Mouse (Mus musculus) midbrain, embryonic 16.5 days (tissue): ENCODE measurements around the gene Foxp3. TPM values are rescaled to one million over a fixed set of nuclear protein-coding genes. Genes with fewer than 3 reads are reported as not detected.

Experiments
- ATAC-seq: fragments of 200-750 bp; cut with Nextera tagmentation; 2 replicates; pipeline ENCODE4 v1.8.0; 2017; ENCODE audit warnings: moderate TSS enrichment
- H3K27ac ChIP-seq: fragments of 300-500 bp; sonication (generic); 2 replicates; pipeline ENCODE4 v1.5.1; 2014; ENCODE audit warnings: mild to moderate bottlenecking, low read length, mixed read lengths
- H3K27me3 ChIP-seq: fragments of 300-500 bp; sonication (generic); 2 replicates; pipeline ENCODE4 v1.6.1; 2014; ENCODE audit warnings: low read depth, low read length, mixed read lengths; ENCODE audit not compliant: control insufficient read depth, insufficient read depth
- H3K36me3 ChIP-seq: fragments of 300-500 bp; sonication (generic); 2 replicates; pipeline ENCODE4 v1.6.1; 2014; ENCODE audit warnings: mild to moderate bottlenecking, low read length, moderate library complexity, mixed read lengths; ENCODE audit not compliant: control insufficient read depth, insufficient read depth
- H3K4me1 ChIP-seq: fragments of 300-500 bp; sonication (generic); 2 replicates; pipeline ENCODE4 v1.6.1; 2014; ENCODE audit warnings: mild to moderate bottlenecking, low read length, mixed read lengths; ENCODE audit not compliant: control insufficient read depth, insufficient read depth
- H3K4me2 ChIP-seq: fragments of 300-500 bp; sonication (generic); 2 replicates; pipeline ENCODE4 v1.6.1; 2014; ENCODE audit warnings: mild to moderate bottlenecking, low read length, mixed read lengths
- H3K4me3 ChIP-seq: fragments of 300-500 bp; sonication (generic); 2 replicates; pipeline ENCODE4 v1.5.1; 2014; ENCODE audit warnings: low read depth, mild to moderate bottlenecking, low read length, moderate library complexity, mixed read lengths
- H3K9ac ChIP-seq: fragments of 300-500 bp; sonication (generic); 2 replicates; pipeline ENCODE4 v1.6.1; 2014; ENCODE audit warnings: low read depth, low read length, mixed read lengths
- H3K9me3 ChIP-seq: fragments of 300-500 bp; sonication (generic); replicated peaks from 2 replicates; pipeline ENCODE4 v1.6.1; 2014; ENCODE audit warnings: mild to moderate bottlenecking, low read length, mixed read lengths; ENCODE audit not compliant: control insufficient read depth, poor library complexity, severe bottlenecking
- WGBS: fragments of 180-500 bp; shearing (Covaris S2); extraction: QIAGEN DNeasy Blood & Tissue Kit; methylation state at CpG from one replicate; pipeline ENCODE4 v1.1.7; 2014; 5-methylcytosine and 5-hydroxymethylcytosine counted together
- polyA plus RNA-seq: library from polyadenylated mRNA; unstranded; fragments of >200 nt; fragmentation: Nextera tagmentation; extraction: Ambion mirVana; gene quantifications from 2 replicates; pipeline ENCODE4 v1.2.1, GENCODE M21; 2015

Gene Foxp3
- polyA plus RNA-seq, 1 experiment from 2014 or later, result not detected

DNA sequence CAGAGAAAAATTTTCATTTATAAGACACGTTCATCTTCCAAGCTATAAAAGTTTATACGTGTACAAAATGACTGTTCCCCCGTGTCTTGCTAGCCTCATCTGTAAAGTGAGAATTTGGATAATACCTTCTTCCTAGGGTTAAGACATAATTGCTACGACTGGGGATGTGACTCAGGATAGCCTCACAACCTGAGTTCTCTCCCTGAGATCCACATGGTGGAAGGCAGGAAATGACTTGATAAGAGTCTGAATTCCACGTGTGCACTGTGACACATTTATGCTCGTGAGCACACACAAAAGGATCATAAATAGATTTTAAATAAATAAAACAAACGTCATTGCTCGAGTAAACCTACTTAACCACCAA is 32.1 kb downstream of the Foxp3 start:
- H3K27me3 ChIP-seq, result no peaks in the 10 kb centered on the region
- H3K4me3 ChIP-seq, result no peak overlapping the region; the same call in 1 of the 2 replicates
- H3K9me3 ChIP-seq, result no peaks in the 10 kb centered on the region
- H3K4me2 ChIP-seq, result no peak overlapping the region
- H3K9ac ChIP-seq, result no peak overlapping the region
- ATAC-seq, result peak; percentile 19
- H3K4me1 ChIP-seq, result peaks cover 8% of the 10 kb centered on the region; the same call in 1 of the 2 replicates
- no peak overlapping the region for H3K27ac ChIP-seq
- H3K36me3 ChIP-seq, result no peaks in the 10 kb centered on the region
- whole genome bisulfite sequencing, result 48% methylated on average over 8 of the region's 8 CpGs

DNA sequence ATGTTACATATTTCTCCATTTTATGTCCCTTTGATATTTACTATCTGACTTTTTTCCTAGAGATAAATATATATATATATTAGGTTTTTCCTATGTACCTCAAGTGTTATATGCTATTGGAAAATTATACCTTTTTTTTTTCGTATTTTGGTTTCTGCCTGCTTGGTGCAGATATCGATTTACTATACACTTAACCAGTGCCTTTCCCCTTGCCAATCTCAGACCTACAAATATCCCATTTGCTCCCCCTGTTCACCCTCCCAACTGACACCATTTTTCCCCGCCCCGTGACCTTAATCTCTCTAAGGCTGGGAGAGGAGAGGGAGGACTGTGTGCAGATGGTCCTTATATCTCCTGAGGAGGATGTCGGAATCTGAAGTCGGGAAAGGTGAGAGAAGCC is 33.3 kb downstream of the Foxp3 start, which contains the start of gene Cacna1f:
TSS of gene Cacna1f (plus strand) at position 301 of the 400 bp plus-strand sequence.
- Histone ChIP-seq H3K9ac (no peak within 1 kb of the TSS), H3K27ac (no peak within 1 kb of the TSS), H3K36me3 (no peaks in the 10 kb centered on the region), H3K27me3 (no peaks in the 10 kb centered on the region), H3K4me1 (peaks cover 8% of the 10 kb centered on the region; the same call in 1 of the 2 replicates), H3K4me3 (no peak within 1 kb of the TSS), H3K9me3 (no peaks in the 10 kb centered on the region), H3K4me2 (no peak within 1 kb of the TSS)
- WGBS, result 83% methylated on average over 6 of the region's 6 CpGs
- ATAC-seq, result no peak

DNA sequence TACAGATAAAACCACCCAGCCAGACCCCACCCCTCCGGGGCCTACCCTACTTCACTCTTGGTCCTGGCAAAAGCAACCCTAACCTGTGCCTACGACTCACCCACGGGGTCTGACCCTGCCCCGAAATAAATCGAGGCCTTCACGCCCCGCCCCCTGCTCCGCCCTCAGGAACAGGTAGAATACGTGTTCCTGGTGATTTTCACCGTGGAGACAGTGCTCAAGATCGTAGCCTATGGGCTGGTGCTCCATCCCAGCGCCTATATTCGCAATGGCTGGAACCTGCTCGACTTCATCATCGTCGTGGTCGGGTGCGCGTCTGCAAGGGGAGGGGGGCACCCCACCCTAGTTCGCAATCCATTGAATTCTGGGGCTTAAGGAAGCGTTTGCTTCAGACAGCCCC is 36.6 kb downstream of the Foxp3 start:
- Histone ChIP-seq H3K27me3 (no peaks in the 10 kb centered on the region), H3K9ac (peak overlapping the region; percentile 66), H3K27ac (peak overlapping the region; percentile 66), H3K36me3 (no peaks in the 10 kb centered on the region), H3K4me1 (no peaks in the 10 kb centered on the region), H3K4me3 (peak overlapping the region; percentile 42), H3K4me2 (peak overlapping the region; percentile 76), H3K9me3 (no peaks in the 10 kb centered on the region)
- ATAC-seq, result peak; percentile 30
- 31% methylated on average over 21 of the region's 21 CpGs for WGBS

DNA sequence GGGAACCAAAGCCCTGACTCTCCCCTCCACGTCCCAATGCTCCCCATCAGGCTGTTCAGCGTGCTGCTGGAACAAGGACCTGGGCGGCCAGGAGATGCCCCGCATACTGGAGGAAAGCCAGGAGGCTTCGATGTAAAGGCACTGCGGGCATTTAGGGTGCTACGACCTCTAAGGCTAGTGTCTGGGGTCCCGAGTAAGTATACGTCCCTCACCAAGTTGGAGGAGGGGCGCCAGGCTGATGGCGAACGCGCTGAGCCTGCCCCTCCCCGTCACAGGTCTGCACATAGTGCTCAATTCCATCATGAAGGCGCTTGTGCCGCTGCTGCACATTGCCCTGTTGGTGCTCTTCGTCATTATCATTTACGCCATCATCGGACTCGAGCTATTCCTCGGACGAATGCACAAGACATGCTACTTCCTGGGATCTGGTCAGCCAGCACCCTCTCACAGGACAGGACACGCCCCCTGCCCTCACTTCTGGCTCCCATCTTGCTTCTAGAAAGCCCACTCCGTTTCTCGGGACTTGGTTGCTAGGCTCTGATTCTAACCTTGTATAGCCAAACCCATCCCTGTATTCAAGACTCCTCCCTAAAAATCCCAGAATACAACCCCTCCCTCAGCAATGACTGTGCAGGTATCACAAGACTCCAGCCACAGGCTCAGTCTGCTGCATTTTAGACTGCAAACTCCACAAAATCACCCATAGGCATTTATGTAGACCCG is 37.3 kb downstream of the Foxp3 start:
- Histone ChIP-seq H3K4me3 (peak overlapping the region; percentile 42), H3K4me2 (peak overlapping the region; percentile 76), H3K9me3 (no peaks in the 10 kb centered on the region), H3K27ac (peak overlapping the region; percentile 66), H3K36me3 (no peaks in the 10 kb centered on the region), H3K4me1 (no peaks in the 10 kb centered on the region), H3K9ac (peak overlapping the region; percentile 66), H3K27me3 (no peaks in the 10 kb centered on the region)
- WGBS, result 29% methylated on average over 26 of the region's 26 CpGs
- peak; percentile 80 for ATAC-seq

DNA sequence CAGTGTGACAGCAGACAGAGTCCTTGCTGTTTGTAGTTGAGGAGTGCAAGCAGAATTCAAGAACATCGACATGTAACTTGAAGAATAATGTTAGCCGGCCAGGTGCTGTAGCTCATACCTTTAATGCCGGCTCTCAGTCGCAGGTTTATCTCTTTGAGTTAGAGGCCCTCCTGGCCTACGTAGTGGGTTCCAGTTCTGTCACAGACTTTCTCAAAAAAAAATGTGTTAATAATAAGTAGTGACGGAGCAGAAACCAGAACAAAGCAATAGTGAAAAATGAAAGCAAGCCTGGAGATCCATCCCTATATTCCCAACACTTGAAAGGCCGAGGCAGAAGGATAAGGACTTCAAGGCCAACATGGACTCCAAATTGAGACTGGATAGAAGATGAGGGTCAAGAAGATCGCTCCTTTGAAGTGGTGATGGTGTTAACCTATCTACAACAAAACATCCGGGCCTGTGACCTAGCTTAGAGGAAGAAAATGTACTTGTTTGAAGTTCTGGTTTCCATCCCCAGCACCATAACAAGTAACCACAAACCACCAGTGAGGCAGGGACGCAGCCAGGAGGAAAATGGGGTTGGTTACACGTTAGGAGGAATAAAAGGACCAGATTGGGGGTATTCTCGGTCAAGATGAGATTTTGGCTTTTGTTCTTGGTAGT is 44.6 kb downstream of the Foxp3 start:
- H3K9me3 ChIP-seq, result no peaks in the 10 kb centered on the region
- no peaks in the 10 kb centered on the region for H3K4me1 ChIP-seq
- no peaks in the 10 kb centered on the region for H3K27me3 ChIP-seq
- no peak overlapping the region for H3K4me3 ChIP-seq
- ATAC-seq, result no peak
- H3K4me2 ChIP-seq, result no peak overlapping the region
- H3K36me3 ChIP-seq, result no peaks in the 10 kb centered on the region
- no peak overlapping the region for H3K9ac ChIP-seq
- 79% methylated on average over 12 of the region's 12 CpGs for WGBS
- H3K27ac ChIP-seq, result no peak overlapping the region

DNA sequence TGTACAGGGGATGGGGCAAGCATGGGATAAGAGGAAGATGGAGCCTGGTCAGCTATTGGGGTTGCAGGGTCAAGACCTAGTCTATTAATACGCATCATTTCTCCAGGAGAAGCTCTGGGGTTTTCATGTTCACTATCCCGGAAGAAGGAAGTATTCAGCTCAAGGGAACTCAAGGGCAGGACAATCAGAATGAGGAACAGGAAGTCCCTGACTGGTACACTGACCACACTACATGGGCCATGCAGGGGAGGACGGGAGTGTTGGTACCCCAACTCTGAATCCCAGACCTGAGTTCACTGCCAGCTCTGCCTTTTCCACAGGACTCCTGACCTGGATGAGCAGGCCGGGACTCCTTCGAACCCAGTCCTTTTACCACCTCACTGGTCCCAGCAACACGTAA is 59.1 kb downstream of the Foxp3 start:
- 93% methylated on average over 6 of the region's 6 CpGs for WGBS
- ATAC-seq, result no peak
- H3K4me1 ChIP-seq, result no peaks in the 10 kb centered on the region

DNA sequence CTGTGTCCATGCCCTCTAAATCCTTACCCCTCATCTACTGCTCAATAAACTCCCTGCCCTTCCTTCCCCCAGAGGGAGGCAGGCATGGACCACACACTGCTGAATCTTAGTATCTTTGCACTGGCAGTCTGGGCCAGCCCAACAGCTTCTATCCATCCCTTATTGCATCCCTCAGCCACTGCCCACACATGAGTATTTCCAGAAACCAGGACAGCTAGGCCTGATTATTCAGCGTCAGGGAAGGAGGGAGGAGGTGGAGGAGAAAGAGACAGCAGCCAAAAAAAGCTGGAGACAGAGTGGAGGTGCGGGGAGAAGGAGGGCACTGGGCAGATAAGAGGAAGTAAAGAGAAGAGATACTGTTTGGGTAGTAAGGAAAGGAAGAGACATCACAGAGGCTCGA is 61.7 kb downstream of the Foxp3 start:
- no peak for ATAC-seq
- Histone ChIP-seq H3K9ac (no peak overlapping the region), H3K4me3 (no peak overlapping the region), H3K9me3 (no peaks in the 10 kb centered on the region; the same call in 1 of the 2 replicates), H3K27me3 (no peaks in the 10 kb centered on the region), H3K4me1 (no peaks in the 10 kb centered on the region), H3K36me3 (no peaks in the 10 kb centered on the region), H3K27ac (no peak overlapping the region), H3K4me2 (no peak overlapping the region)
- WGBS, result 72% methylated on average over 3 of the region's 3 CpGs

More for the DNA sequence above, 59.1 kb downstream of the Foxp3 start:
- Histone ChIP-seq H3K36me3 (no peaks in the 10 kb centered on the region), H3K4me3 (no peak overlapping the region), H3K27me3 (no peaks in the 10 kb centered on the region), H3K4me2 (no peak overlapping the region), H3K27ac (no peak overlapping the region), H3K9ac (no peak overlapping the region), H3K9me3 (no peaks in the 10 kb centered on the region; the same call in 1 of the 2 replicates)

DNA sequence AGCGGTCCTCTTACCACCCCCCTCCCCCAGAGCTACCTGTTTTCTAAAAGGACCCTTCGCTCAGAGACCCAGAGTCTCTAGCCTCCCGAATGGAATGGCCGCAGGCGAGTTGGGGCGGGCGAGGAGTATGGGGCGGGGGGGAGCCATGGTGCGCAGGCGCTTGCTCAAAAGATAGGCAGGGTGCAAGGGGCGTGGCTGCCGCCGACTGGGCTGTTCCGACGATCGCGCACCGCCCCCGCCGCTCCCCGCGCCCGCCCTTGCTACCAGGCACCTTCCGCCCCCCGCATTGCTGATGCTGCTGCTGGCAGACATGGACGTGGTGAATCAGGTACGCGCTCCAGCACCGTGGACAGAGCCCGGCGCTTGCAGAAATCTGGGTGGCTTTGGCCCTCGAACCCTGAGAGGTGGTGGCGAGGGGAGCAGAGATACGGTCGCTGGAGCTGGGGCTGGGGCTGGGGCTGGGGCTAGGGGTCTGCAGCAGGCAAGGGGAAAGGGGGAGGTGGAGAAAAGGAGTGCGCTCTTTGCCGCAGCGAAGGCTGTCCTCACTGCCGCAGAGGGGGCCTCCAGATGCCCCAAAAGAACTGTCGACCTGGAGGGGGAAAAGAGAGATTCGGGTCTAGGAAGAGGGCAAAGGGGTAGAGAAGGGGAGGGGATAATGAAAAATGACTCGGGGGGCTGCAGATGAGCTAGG is 65.1 kb downstream of the Foxp3 start, which contains the start of gene Syp:
TSS of gene Syp (plus strand) at position 71 of the 691 bp plus-strand sequence.
- Histone ChIP-seq H3K27ac (peak within 1 kb of the TSS; percentile 87), H3K9ac (peak within 1 kb of the TSS; percentile 78), H3K9me3 (no peaks in the 10 kb centered on the region; the same call in 1 of the 2 replicates), H3K4me2 (peak within 1 kb of the TSS; percentile 72), H3K4me3 (peak within 1 kb of the TSS; percentile 49), H3K4me1 (peaks cover 4% of the 10 kb centered on the region; the same call in 1 of the 2 replicates), H3K36me3 (no peaks in the 10 kb centered on the region), H3K27me3 (no peaks in the 10 kb centered on the region)
- peak; percentile 91 for ATAC-seq
- 26% methylated on average over 28 of the region's 42 CpGs for WGBS
